Mouse (Mus musculus) adrenal gland, adult (tissue): Measurements from ENCODE around the gene 5330417C22Rik.
"Not testable (repeated sequence)": the region's sequence is repeated elsewhere in the genome, so short reads cannot be mapped to it uniquely, and the experiment has no call there.

ENCODE experiments used
- DNase-seq, 2 experiments: peaks; one replicate each; pipeline ENCODE4 v3.0.0; 2022 to 2023; ENCODE audit warnings: low spot score in 1 of 2; ENCODE audit not compliant: inconsistent age in 2 of 2

5330417C22Rik gene

DNA sequence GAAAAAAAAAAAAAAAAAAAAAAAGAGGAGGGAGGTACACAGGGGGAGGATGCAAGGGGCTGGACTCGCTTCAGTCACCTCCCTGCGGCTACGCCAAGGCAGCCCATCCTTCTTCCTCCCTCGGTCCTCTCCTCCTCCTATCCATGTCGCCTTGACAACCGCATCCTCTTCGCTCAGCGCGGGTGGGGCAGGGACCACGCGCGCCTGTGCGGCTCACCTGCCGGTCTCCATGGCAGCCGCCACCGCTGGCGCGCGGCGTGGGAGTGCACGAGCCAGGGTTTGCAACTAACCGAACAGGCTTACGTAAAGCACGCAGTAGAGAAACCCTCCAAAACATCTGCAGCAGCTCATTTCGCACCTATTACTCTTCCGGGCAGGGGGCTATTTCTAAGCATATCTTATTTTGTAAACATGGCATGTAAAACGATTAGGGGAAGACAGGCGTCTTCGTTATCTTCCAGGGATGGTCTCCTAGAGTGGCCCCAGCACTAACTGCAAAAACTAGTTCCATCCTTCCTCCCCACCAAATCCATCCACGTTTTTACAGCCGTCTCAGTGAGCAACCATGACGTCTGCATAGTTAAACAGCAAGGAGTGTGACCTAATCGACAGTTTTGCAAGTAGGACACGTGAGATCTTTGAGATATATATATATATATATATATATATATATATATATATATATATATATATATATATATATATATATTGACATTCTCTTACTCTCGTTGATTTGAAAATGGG is at the start of gene 5330417C22Rik:
5330417C22Rik (minus strand) TSS at position 20 of the 744 bp plus-strand sequence.
- DNase-seq, result peak; percentile 41 to 70

DNA sequence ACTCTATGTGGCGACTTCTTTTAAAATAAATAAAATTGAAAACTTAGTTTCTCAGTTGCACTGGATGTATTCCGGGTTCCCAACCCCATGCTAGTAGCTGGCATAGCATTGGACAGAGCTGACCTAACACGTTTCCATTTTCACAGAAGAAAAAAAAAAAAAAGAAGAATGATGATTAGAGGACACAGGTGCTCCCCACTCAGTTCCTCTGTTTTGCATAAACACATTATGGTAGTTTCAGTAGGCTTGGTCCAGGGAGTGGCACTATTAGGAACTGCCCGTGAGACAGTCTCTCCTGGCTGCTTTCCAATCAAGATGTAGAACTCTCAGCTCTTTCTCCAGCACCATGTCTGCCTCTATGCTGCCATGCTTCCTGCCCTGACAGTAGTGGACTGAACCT is 48.2 kb upstream of the 5330417C22Rik start:
- no peak for DNase-seq

DNA sequence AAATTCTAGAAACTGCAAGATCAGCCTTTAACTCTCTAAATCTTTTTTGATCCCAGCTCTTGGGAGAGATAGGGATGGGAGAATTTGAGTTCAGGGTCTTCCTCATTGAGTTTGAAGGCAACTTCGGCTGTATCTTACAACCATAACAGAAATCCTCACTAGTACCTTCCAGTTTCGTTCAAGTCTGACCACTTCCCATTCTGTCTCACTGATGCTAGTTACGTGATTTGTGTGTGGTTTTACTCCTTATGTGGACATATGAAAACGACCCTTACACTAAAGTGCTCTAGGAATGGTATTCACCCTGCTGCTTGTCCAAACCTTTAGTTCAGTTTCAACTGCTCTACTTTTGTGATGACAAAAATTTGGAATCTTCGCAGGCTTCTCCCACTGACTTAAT is 37.7 kb upstream of the 5330417C22Rik start:
- DNase-seq, result no peak

DNA sequence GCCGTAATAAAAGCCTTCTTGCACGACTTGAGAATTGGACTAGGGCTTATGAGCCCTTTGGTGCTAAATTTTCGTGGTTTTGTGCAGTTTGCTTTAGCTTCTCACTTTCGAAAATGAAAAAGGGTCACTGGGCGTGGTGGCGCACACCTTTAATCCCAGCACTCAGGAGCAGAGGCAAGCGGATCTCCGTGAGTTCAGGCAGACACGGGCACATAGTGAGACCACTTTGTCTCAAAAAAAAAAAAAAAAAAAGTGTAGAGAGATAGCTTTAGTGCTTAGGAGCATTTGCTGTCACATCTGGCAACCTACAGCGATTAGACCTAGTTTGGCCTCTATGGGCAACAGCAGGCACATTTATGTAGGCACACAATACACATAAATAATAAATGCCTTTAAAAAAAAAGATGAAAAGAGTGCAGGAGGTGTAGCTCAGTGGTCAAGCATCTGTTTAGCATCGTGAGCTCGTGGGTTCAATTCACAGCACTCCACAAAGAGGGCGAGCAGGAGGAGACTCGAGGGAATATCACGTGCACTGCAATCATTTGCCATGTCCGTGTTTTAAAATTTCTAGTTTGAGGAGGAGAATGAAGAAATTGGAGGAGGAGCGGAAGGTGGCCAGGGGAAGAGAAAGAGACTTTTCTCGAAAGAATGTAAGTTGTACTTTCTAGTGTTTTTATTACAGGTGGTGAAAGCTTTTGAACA is 36.1 kb upstream of the 5330417C22Rik start:
- DNase-seq, result peak in 1 of 2 experiments; percentile 49

DNA sequence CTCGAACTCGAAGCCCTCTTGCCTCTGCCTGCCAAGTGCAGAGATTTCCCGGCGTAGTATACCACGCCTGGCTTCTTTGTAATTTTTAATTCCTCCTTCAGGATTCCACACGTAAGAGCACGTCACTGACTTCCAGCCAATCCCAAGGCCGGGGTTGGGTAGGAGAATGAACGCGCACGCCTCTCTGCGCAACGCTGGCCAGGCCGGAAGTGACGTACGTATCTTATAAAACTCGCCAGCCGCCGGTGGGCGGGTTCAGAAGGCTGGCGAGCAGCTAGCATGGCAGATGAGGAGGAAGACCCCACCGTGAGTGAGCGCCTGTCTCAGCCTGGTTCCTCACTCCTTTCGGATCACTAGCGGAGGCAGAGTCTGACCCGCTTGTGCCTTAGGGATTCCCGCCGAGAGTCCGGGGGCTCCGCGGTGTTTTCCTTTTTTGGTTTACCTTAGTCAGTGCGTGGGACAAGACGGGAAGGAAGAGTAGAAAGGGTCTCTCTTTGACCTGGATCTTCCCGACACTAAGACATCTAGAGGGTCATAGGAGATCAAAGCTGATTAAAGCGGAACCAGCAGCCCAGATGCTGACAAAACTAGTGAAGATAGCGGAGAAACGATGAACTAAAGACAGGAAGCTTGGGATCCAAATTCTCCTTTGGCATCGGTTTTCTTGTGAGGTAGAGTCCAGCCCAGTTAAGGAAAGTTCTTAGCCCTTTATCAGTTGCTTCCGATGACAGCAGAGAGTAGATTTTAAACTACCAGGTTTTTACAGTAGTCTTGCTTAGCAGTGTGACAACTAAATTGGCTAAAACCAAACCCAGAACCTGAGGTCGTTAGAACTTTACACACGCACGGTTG is 35.3 kb upstream of the 5330417C22Rik start, which contains the start of gene Taf13:
Taf13 (plus strand) TSS at position 256 of the 852 bp plus-strand sequence.
- DNase-seq, result peak; percentile 97 to 99

DNA sequence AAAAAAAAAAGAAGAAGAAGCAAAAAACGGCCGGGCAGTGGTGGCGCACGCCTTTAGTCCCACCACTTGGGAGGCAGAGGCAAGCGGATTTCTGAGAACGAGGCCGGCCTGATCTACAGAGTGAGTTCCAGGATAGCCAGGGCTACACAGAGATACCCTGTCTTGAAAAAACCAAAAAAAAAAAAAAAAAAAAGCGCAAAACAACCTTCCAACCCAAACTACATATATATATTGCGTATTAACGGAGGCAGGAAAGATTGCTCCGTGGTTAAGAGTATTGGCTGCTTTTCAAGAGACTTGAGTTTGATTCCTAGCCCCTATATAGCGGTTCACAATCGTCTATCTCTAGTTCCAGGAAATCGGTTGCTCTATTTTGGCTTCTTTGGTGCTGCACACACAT is 34.5 kb upstream of the 5330417C22Rik start:
- DNase-seq, result no peak

DNA sequence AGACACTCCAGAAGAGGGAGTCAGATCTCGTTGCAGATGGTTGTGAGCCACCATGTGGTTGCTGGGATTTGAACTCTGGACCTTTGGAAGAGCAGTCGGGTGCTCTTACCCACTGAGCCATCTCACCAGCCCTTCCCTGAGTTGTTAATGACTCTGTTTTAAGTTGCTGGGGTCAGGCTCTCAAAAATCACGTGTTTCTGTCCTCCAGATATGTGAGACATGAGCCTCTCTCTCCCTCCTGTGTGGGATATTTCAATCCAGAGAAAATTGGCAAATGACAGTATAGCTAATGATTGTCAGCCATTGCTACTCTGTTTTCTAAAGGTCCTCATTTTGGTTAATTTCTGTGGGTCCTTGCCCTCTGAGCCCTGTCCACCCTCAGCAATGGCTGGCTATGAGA is 33.3 kb upstream of the 5330417C22Rik start:
- not testable (repeated sequence) for DNase-seq

DNA sequence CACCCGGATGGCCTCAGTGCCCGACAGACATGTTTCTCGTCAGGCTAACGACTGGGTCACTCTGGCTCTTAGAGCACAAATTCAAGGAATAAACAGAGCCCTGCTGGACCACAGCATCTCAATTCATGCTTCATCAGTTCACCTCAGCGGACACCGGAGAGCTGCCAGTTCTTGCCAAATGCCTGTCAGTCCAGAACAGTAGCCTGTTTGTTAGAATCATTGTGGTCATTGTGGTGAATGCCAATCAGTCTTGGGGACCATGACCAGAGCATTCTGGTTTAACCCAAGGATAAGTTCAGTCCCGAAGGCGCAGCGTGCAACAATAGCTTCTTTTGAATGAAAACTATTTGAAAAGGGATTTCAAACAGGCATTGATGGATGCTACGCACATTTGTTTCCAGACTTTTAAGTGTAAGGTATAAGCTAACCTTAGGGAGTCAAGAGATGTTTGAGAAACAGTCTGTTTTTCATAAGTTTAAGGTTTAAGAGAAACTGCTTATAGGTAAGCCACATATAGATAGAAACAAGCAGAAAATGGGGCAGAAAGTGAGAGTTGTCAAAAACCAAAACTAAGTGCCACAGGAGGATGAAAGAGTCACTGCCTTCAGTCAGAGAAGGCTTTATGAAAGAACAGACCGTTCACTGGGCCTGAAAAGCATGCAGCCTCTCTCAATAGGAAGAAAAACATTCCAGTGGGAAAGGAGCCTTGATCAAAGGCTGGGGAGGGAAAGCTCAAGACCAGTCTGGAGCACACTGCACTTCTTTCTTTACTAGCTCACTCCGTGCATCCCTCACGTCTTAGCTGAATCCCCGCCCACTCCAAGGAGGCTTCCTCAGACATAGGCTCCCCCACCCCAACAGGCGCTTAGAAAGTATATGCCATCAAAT is 31.9 kb upstream of the 5330417C22Rik start:
- DNase-seq, result no peak

DNA sequence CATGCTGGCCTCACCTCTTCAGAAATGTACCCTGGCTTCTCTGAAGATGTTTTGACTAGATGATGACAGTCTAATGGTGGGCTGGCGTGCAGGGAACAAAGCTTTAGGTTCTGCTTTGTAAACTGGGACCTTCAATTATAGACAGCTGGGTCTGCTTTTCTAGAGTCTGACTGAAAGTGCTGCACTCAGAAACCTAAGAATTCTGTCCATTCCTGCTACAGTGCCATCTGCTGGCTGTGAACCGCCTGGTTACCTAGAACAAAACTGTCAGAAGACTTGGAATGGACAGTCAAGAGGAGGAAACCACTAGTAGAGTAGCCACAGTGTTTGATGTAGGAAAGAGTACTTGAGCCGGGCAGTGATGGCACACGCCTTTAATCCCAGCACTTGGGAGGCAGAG is 27.0 kb upstream of the 5330417C22Rik start:
- peak; percentile 82 to 94 for DNase-seq

DNA sequence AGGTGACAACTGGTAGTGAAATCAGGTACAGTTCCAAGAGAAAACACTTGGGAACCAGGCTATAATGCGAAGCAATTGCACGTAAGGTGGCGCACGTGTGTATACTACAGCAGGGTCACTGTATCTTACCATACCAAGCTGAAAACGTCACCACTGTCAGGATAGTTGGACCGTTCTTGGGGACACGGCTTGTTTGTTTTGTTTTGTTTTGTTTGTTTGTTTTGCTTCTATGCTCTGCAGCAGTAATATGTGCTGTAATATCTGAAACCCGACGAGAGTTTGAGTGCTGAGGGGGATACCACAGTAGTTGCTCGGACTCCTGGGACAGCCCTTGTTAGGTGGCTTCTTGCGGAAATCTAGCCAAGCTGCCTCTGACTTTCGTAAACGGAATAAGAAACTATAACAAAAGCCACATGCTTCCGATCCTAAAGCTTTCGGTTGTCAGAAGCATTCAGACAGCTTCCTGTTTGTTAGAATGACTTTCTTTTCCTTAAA is 26.5 kb upstream of the 5330417C22Rik start:
- DNase-seq, result no peak

DNA sequence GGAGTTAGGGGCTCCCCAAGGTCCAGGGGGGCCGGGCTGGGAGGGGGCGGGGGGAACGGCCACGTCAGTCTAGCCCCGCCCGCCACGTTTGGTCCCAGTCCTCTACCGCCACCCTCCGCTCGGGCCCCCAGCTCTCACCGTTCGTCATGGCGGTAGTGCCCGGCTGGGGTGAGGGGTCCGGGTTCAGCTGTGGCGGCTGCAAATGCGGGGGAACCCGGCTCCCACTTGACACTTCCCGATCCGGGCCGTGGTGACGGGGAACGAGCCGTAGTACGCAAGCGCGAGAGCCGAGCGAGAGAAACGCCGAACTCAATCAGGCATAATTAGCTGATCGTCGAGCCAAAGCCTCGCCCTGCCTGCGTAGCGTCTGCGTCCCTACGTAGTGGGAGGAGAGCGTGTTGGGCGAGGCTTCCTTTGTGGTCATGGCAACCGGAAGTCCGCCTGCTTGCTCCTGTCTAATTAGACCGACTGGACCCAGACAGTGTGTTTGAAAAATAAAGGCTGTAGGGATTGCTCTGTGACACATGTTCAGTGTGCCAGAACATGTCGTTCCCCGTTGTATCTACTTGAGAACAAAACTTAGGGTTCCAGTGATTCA is 25.9 kb upstream of the 5330417C22Rik start, which contains the start of gene Tmem167b:
Tmem167b (minus strand) TSS at position 334 of the 598 bp plus-strand sequence.
- DNase-seq, result peak; percentile 97 to 99

DNA sequence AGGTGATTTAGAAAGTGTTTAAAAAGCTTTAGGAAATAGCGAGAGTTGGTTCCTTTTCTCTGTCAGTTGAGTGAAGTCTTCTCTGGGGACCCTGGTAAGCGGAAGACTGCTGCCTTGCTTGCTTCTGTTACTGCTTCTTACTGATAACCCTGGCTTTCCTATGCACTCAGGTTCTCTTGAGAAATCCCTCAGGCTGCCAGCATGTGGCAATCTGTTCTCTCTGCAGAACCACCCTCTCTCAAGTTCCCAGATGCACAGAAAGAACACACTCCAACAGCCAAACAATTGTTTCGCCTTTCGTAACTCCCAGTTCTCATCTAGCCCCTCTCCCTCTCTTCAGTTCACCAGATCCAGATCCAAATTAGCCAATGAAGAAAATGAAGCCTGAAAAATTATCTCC is 21.6 kb upstream of the 5330417C22Rik start:
- no peak for DNase-seq

DNA sequence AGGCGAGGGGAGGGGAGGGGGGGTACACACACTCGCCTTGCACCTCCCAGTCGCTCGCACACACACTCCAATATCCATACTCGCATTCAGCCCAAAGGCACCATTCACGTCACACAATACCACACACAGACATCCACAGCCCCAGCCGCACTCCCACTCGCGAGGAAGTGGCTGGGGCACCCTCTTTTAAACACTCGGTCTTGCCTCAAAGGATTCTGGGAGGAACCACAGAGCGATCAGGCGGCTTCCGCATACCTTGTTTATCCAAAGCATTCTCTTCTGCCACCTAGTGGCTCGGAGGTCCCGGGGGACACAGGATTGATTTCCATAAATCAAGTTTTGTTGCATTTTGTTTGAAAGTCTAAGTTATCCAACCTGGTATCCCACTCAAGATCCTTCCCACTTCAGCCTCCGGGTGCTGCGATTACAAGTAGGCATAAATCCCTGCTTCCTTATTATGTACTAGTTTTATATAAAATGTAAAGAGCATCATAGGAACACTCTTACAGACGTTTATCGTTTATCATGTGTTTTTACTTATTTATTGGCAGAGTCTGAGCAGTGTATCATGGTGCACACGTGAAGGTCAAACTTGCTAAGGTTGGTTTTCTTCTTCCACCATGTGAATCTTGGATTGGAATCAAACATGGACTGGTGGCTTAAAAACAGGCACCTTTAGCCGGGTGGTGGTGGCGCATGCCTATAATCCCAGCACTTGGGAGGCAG is 18.4 kb upstream of the 5330417C22Rik start:
- peak; percentile 93 to 98 for DNase-seq

DNA sequence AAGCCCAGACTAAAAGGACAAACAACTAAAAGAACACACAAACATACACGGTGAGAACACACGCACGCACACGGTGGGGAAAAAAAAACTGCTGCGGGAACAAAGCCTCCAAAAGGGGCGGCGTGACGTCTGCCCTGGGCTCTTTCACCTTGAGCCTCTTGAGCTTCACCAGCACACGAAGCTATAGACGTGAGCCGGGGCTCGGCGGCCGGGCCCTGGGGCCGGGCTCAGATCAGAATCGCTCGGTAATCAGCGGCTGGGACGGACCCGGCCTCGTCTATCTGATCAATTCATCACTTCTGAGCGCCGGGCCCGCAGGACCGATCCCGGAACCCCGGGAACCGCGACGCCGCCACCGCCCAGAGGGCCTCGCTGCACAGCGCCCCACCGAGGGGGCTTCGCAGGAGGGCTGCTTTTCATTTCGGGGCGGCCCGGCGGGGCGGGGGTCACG is 17.8 kb upstream of the 5330417C22Rik start:
- no peak for DNase-seq

DNA sequence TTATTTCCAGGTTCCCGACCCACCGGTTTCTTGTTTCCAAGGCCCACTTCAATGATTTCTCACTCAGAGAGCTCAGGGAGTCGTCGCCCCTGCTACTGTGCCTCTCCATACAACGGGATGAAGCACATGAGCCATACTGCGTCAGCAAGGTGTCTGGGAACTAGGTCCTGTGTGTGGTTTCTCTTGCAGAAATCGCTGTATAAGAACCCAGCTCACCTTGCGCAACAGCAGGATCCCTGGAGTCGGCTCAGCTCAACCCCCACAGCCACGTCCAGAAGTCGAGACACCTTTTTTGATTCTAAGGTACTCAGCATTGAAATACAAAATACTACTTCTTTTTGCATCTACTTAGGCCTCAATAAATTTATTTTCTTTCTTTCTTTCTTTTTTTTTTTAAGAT is 6.0 kb upstream of the 5330417C22Rik start:
- DNase-seq, result no peak

DNA sequence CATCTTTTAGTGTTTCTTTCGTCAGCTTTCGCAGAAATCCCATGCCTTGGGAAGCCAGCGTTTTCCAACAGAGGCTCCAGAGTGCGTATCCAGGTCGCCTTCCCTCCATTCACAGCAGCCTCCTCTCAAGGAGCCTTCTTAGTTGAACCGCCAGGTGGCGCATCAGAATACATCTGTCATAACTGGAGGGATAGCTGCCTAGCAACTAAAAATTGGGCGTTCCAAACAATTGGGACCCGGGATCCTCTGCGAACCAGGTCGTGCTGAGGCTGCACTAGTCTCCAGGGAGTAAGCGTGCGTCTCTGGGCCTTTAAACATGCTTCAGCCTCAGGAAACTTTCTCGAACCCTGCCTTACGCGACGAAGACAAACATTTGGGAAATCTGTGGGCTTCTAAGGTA is 967 bp upstream of the 5330417C22Rik start:
- peak; percentile 86 to 95 for DNase-seq

DNA sequence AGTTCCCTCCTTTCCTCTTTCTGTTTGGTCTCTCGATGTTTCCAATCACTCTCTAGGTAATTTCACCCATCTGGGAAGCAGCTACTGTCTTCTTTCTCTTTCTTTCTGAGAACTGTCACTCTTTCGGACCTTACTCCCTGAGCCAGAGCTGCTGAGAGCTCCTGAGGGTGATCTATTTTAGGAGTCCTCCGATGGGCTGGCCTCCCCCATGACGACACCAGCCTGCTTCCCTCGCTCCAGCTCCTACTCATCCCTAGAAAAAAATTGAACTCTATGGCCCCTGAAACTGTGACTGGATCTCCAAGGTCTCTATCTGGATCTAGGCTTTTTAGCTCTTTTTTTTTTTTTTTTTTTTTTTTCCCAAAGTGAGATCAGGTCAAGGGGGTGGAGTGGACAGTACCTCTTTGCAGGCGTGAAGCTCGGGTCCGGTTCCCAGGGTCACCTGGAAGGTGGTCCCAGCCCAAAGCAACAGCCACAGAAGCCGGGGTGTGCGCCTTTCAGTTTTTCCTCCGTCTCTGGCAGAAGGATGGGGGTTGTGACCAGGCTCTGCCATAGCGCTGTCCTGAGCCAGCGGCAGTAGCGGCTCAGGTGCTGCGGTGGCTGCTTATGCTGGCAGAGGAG is 330 bp downstream of the 5330417C22Rik start:
- peak in 1 of 2 experiments; percentile 33 for DNase-seq

DNA sequence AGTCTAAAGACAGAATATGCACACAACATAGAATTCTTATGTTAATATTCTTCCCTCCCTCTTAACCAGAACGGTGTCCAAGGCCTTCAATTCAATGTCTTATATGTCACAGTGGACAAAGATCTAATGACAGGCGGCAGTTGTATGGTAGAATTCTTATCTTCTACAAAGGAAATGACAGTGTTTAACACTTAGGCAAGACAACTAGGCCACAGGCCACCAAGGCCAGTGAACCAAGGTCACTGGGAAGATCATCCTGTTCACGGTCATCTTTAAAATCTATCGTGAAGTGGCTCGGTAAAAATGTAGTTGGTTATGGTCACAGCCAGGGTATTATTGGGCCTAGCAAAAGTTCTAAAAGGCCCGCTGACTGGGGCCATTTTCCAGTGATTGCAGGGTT is 2.4 kb downstream of the 5330417C22Rik start, which contains the start of gene 1700013F07Rik:
1700013F07Rik (plus strand) TSS at position 200 of the 400 bp plus-strand sequence.
- peak; percentile 39 to 67 for DNase-seq
